Mouse (Mus musculus) kidney, adult 11 months (tissue): ENCODE results near the gene Sema4b.

Experiments
- DNase-seq: peaks from one replicate; pipeline ENCODE4 v3.0.0; 2022

The Sema4b gene

GRCm38 (mm10) chr7:80198863-80199262 lies 12.2 kb downstream of the Sema4b start:
- no peak for DNase-seq

GRCm38 (mm10) chr7:80199286-80199685 lies 12.6 kb downstream of the Sema4b start:
- no peak for DNase-seq

- no peak for DNase-seq
Observed at GRCm38 (mm10) chr7:80199851-80200587, 13.4 kb downstream of the Sema4b start.

GRCm38 (mm10) chr7:80200588-80200945 lies 13.9 kb downstream of the Sema4b start:
- no peak for DNase-seq

GRCm38 (mm10) chr7:80200963-80201539 lies 14.4 kb downstream of the Sema4b start:
- DNase-seq: no peak

- DNase-seq: peak; percentile 59
Observed at GRCm38 (mm10) chr7:80201888-80202540, 15.4 kb downstream of the Sema4b start.

GRCm38 (mm10) chr7:80202961-80203360 lies 16.3 kb downstream of the Sema4b start:
- no peak for DNase-seq

- no peak for DNase-seq
Observed at GRCm38 (mm10) chr7:80203638-80204096, 17.0 kb downstream of the Sema4b start.

- no peak for DNase-seq
Observed at GRCm38 (mm10) chr7:80204362-80204761, 17.7 kb downstream of the Sema4b start.

- DNase-seq: no peak
Observed at GRCm38 (mm10) chr7:80204961-80205360, 18.3 kb downstream of the Sema4b start.

GRCm38 (mm10) chr7:80205705-80206589 lies 19.3 kb downstream of the Sema4b start:
- no peak for DNase-seq

- DNase-seq: peak; percentile 83
Observed at GRCm38 (mm10) chr7:80207314-80207731, 20.7 kb downstream of the Sema4b start.

GRCm38 (mm10) chr7:80208026-80208642 lies 21.5 kb downstream of the Sema4b start:
- DNase-seq: peak; percentile 62

- no peak for DNase-seq
Observed at GRCm38 (mm10) chr7:80208738-80209430, 22.2 kb downstream of the Sema4b start.

GRCm38 (mm10) chr7:80209669-80210068 lies 23.0 kb downstream of the Sema4b start:
- DNase-seq: no peak

GRCm38 (mm10) chr7:80210982-80211381 lies 24.3 kb downstream of the Sema4b start:
- DNase-seq: no peak

- no peak for DNase-seq
Observed at GRCm38 (mm10) chr7:80213604-80214003, 27.0 kb downstream of the Sema4b start.

GRCm38 (mm10) chr7:80214459-80214858 lies 27.8 kb downstream of the Sema4b start:
- DNase-seq: no peak

GRCm38 (mm10) chr7:80215398-80215797 lies 28.8 kb downstream of the Sema4b start:
- no peak for DNase-seq

- DNase-seq: peak; percentile 53
Observed at GRCm38 (mm10) chr7:80216566-80216965, 29.9 kb downstream of the Sema4b start.

GRCm38 (mm10) chr7:80218666-80219065 lies 32.0 kb downstream of the Sema4b start:
- no peak for DNase-seq

GRCm38 (mm10) chr7:80220237-80220797 lies 33.7 kb downstream of the Sema4b start:
- no peak for DNase-seq
